Mouse (Mus musculus): ENCODE measurements at regions not wholly inside any gene's neighbourhood (a gene's known extent, or its start where the extent isn't known, plus 50 kb on each side); places are given as distances from the start of the nearest gene placed in this dataset.

GRCm38 (mm10) chr12:86579716-86580115, 98.8 kb upstream of the Vash1 start:
- no peak for DNase-seq (ENCODE audit: low spot score in 2 of 2)

GRCm38 (mm10) chr12:86580132-86580718, 98.3 kb upstream of the Vash1 start:
- no peak for DNase-seq (ENCODE audit: low spot score in 2 of 2)

GRCm38 (mm10) chr12:86582076-86582475, 96.4 kb upstream of the Vash1 start:
- no peak for DNase-seq (ENCODE audit: low spot score in 2 of 2)

GRCm38 (mm10) chr12:86588010-86588409, 90.5 kb upstream of the Vash1 start:
- DNase-seq (ENCODE audit: low spot score in 2 of 2): no peak

GRCm38 (mm10) chr12:86592509-86592908, 86.0 kb upstream of the Vash1 start:
- DNase-seq (ENCODE audit: low spot score in 2 of 2): no peak

- no peak for DNase-seq (ENCODE audit: low spot score in 2 of 2)
Measured at GRCm38 (mm10) chr12:86594647-86595046, 83.9 kb upstream of the Vash1 start.

- no peak for DNase-seq (ENCODE audit: low spot score in 2 of 2)
Measured at GRCm38 (mm10) chr12:86600041-86600440, 78.5 kb upstream of the Vash1 start.

- DNase-seq (ENCODE audit: low spot score in 2 of 2): no peak
Measured at GRCm38 (mm10) chr12:86603521-86603920, 75.0 kb upstream of the Vash1 start.

- DNase-seq (ENCODE audit: low spot score in 2 of 2): no peak
Measured at GRCm38 (mm10) chr12:86612431-86613040, 66.0 kb upstream of the Vash1 start.

- peak; percentile 18 to 39 for DNase-seq (ENCODE audit: low spot score in 2 of 2)
Measured at GRCm38 (mm10) chr12:86614156-86614555, 64.3 kb upstream of the Vash1 start.

- DNase-seq (ENCODE audit: low spot score in 2 of 2): no peak
Measured at GRCm38 (mm10) chr12:86616327-86616726, 62.2 kb upstream of the Vash1 start.

GRCm38 (mm10) chr12:86624195-86624594, 54.3 kb upstream of the Vash1 start:
- no peak for DNase-seq (ENCODE audit: low spot score in 2 of 2)

GRCm38 (mm10) chr12:86626684-86627083, 51.8 kb upstream of the Vash1 start:
- no peak for DNase-seq (ENCODE audit: low spot score in 2 of 2)

GRCm38 (mm10) chr12:86628050-86628782, 50.3 kb upstream of the Vash1 start:
- DNase-seq (ENCODE audit: low spot score in 2 of 2): no peak
